Mouse (Mus musculus): Measurements from ENCODE around the gene Siglec1. TPM values are rescaled to one million over a fixed set of nuclear protein-coding genes. Genes with fewer than 3 reads are reported as not detected.

Siglec1 gene
- total and polyA plus RNA-seq, 2 experiments from 2014 or later = 0.27 to 1.4 TPM

- no peaks in the 10 kb centered on the region; the same call in 1 of the 2 replicates for H3K9me3 ChIP-seq (ENCODE audit: low read length)
Observed at GRCm38 (mm10) chr2:131029065-131029935, 57.3 kb downstream of the Siglec1 start.

GRCm38 (mm10) chr2:131026941-131027340 lies 59.6 kb downstream of the Siglec1 start:
- Histone ChIP-seq H3K27me3 (ENCODE audit: insufficient read depth, low read length) (no peaks in the 10 kb centered on the region), H3K4me2 (ENCODE audit: low read depth, low read length, poor library complexity, severe bottlenecking) (no peak overlapping the region), H3K9ac (replicated peaks; ENCODE audit: low read length, poor library complexity, severe bottlenecking) (no peak overlapping the region), H3K36me3 (ENCODE audit: insufficient read depth, low read length) (peaks cover 40% of the 10 kb centered on the region), H3K4me3 (ENCODE audit: low read depth, low read length) (no peak overlapping the region), H3K9me3 (ENCODE audit: low read length) (no peaks in the 10 kb centered on the region), H3K27ac (ENCODE audit: low read depth, low read length) (no peak overlapping the region), H3K4me1 (ENCODE audit: insufficient read depth, low read length) (no peaks in the 10 kb centered on the region)
- no peak for TF ChIP-seq CTCF (IDR thresholded peaks at IDR 0.05)
- no peak for DNase-seq (ENCODE audit: low spot score)
- ATAC-seq (ENCODE audit: low FRiP score) = no peak
- WGBS = 93% methylated on average over 3 of the region's 3 CpGs

More at GRCm38 (mm10) chr2:131029065-131029935, 57.3 kb downstream of the Siglec1 start:
- H3K4me3 ChIP-seq (ENCODE audit: low read depth, low read length) = no peak overlapping the region
- H3K27me3 ChIP-seq (ENCODE audit: insufficient read depth, low read length) = no peaks in the 10 kb centered on the region
- H3K4me1 ChIP-seq (ENCODE audit: insufficient read depth, low read length) = no peaks in the 10 kb centered on the region
- 78% methylated on average over 9 of the region's 9 CpGs for WGBS
- H3K36me3 ChIP-seq (ENCODE audit: insufficient read depth, low read length) = peaks cover 25% of the 10 kb centered on the region
- no peak overlapping the region for H3K4me2 ChIP-seq (ENCODE audit: low read depth, low read length, poor library complexity, severe bottlenecking)
- TF ChIP-seq CTCF (IDR thresholded peaks at IDR 0.05) = no peak
- no peak overlapping the region for H3K27ac ChIP-seq (ENCODE audit: low read depth, low read length)
- no peak for ATAC-seq (ENCODE audit: low FRiP score)
- no peak for DNase-seq (ENCODE audit: low spot score)
- H3K9ac ChIP-seq (replicated peaks; ENCODE audit: low read length, poor library complexity, severe bottlenecking) = no peak overlapping the region

- TF ChIP-seq CTCF (IDR thresholded peaks at IDR 0.05) = no peak
- Histone ChIP-seq H3K4me2 (ENCODE audit: low read depth, low read length, poor library complexity, severe bottlenecking) (no peak overlapping the region), H3K36me3 (ENCODE audit: insufficient read depth, low read length) (peaks cover 41% of the 10 kb centered on the region)
Observed at GRCm38 (mm10) chr2:131025230-131025629, 61.3 kb downstream of the Siglec1 start.

More at GRCm38 (mm10) chr2:131025230-131025629, 61.3 kb downstream of the Siglec1 start:
- no peak overlapping the region for H3K4me3 ChIP-seq (ENCODE audit: low read depth, low read length)
- WGBS = 95% methylated on average over 2 of the region's 2 CpGs
- no peaks in the 10 kb centered on the region for H3K9me3 ChIP-seq (ENCODE audit: low read length)
- H3K9ac ChIP-seq (replicated peaks; ENCODE audit: low read length, poor library complexity, severe bottlenecking) = no peak overlapping the region
- no peaks in the 10 kb centered on the region for H3K27me3 ChIP-seq (ENCODE audit: insufficient read depth, low read length)
- ATAC-seq (ENCODE audit: low FRiP score) = no peak
- H3K4me1 ChIP-seq (ENCODE audit: insufficient read depth, low read length) = no peaks in the 10 kb centered on the region
- DNase-seq (ENCODE audit: low spot score) = no peak
- H3K27ac ChIP-seq (ENCODE audit: low read depth, low read length) = no peak overlapping the region

Small RNAs within 50 kb of the gene (microRNA-seq; reads per million reads assigned to microRNA genes)
- not detected for gene Mir6973b (ENCODE audit: borderline number of aligned reads)

Other genes starting within 250 kb of the Siglec1 start
- 112 and 200 TPM in 2 replicates for gene 4930402H24Rik, start 180.4 kb downstream of the Siglec1 start, total RNA-seq (2014; rRNA removed)
- gene 4930402H24Rik, start 180.4 kb downstream of the Siglec1 start, polyA plus RNA-seq (2015; fragmentation: Nextera tagmentation; extraction: Ambion mirVana) = 49.5 and 58.1 TPM in 2 replicates
- gene Atrn, start 180.3 kb downstream of the Siglec1 start, total RNA-seq (2014; rRNA removed) = 84.4 and 93.9 TPM in 2 replicates
- 11.8 and 13.5 TPM in 2 replicates for gene Atrn, start 180.3 kb downstream of the Siglec1 start, polyA plus RNA-seq (2015; fragmentation: Nextera tagmentation; extraction: Ambion mirVana)
- 56.3 and 68.6 TPM in 2 replicates for gene Gfra4, start 43.7 kb downstream of the Siglec1 start, total RNA-seq (2014; rRNA removed)
- gene Gfra4, start 43.7 kb downstream of the Siglec1 start, polyA plus RNA-seq (2015; fragmentation: Nextera tagmentation; extraction: Ambion mirVana) = 57.9 and 62.2 TPM in 2 replicates
- 0.57 and 1.4 TPM in 2 replicates for gene Adam33, start 23.0 kb downstream of the Siglec1 start, total RNA-seq (2014; rRNA removed)
- 2.1 TPM in 2 replicates for gene Adam33, start 23.0 kb downstream of the Siglec1 start, polyA plus RNA-seq (2015; fragmentation: Nextera tagmentation; extraction: Ambion mirVana)
- gene Hspa12b, start 40.5 kb upstream of the Siglec1 start, total RNA-seq (2014; rRNA removed) = 10.1 and 11.1 TPM in 2 replicates
- gene Hspa12b, start 40.5 kb upstream of the Siglec1 start, polyA plus RNA-seq (2015; fragmentation: Nextera tagmentation; extraction: Ambion mirVana) = 2.9 and 3.2 TPM in 2 replicates
- not detected in 2 replicates for gene Gm11037, start 46.7 kb upstream of the Siglec1 start, total RNA-seq (2014; rRNA removed)
- not detected in 2 replicates for gene Gm11037, start 46.7 kb upstream of the Siglec1 start, polyA plus RNA-seq (2015; fragmentation: Nextera tagmentation; extraction: Ambion mirVana)
- gene 1700037H04Rik, start 73.3 kb upstream of the Siglec1 start, total RNA-seq (2014; rRNA removed) = 44.8 and 89.5 TPM in 2 replicates
- gene 1700037H04Rik, start 73.3 kb upstream of the Siglec1 start, polyA plus RNA-seq (2015; fragmentation: Nextera tagmentation; extraction: Ambion mirVana) = 59.1 and 60.4 TPM in 2 replicates
- 98.2 and 103 TPM in 2 replicates for gene Cenpb, start 93.3 kb upstream of the Siglec1 start, total RNA-seq (2014; rRNA removed)
- gene Cenpb, start 93.3 kb upstream of the Siglec1 start, polyA plus RNA-seq (2015; fragmentation: Nextera tagmentation; extraction: Ambion mirVana) = 11.7 and 13.1 TPM in 2 replicates
- 10.0 and 13.1 TPM in 2 replicates for gene Cdc25b, start 100.2 kb upstream of the Siglec1 start, total RNA-seq (2014; rRNA removed)
- 14.0 and 15.1 TPM in 2 replicates for gene Cdc25b, start 100.2 kb upstream of the Siglec1 start, polyA plus RNA-seq (2015; fragmentation: Nextera tagmentation; extraction: Ambion mirVana)
- 19.3 and 27.5 TPM in 2 replicates for gene Spef1, start 100.5 kb upstream of the Siglec1 start, total RNA-seq (2014; rRNA removed)
- gene Spef1, start 100.5 kb upstream of the Siglec1 start, polyA plus RNA-seq (2015; fragmentation: Nextera tagmentation; extraction: Ambion mirVana) = 9.5 and 10.2 TPM in 2 replicates
- 36.5 and 40.1 TPM in 2 replicates for gene Ap5s1, start 120.3 kb upstream of the Siglec1 start, total RNA-seq (2014; rRNA removed)
- gene Ap5s1, start 120.3 kb upstream of the Siglec1 start, polyA plus RNA-seq (2015; fragmentation: Nextera tagmentation; extraction: Ambion mirVana) = 35.5 and 36.7 TPM in 2 replicates
- gene Mavs, start 147.3 kb upstream of the Siglec1 start, total RNA-seq (2014; rRNA removed) = 6.3 and 10.9 TPM in 2 replicates
- gene Mavs, start 147.3 kb upstream of the Siglec1 start, polyA plus RNA-seq (2015; fragmentation: Nextera tagmentation; extraction: Ambion mirVana) = 4.0 and 5.0 TPM in 2 replicates
- gene Pank2, start 175.7 kb upstream of the Siglec1 start, total RNA-seq (2014; rRNA removed) = 36.7 and 41.8 TPM in 2 replicates
- gene Pank2, start 175.7 kb upstream of the Siglec1 start, polyA plus RNA-seq (2015; fragmentation: Nextera tagmentation; extraction: Ambion mirVana) = 24.0 and 30.8 TPM in 2 replicates

All from midbrain, postnatal 0 days (tissue).